Mouse (Mus musculus) brain, embryonic 14.5 days (tissue): ENCODE data around the gene Pcna.

ENCODE experiments used
- CTCF ChIP-seq: fragments of 200-500 bp; IDR thresholded peaks from 2 replicates; pipeline ENCODE4 v1.5.1; 2012; ENCODE audit warnings: inconsistent platforms, mild to moderate bottlenecking, moderate library complexity, borderline replicate concordance; ENCODE audit not compliant: insufficient read depth, insufficient read length; ENCODE audit errors: extremely low read depth
- POLR2A ChIP-seq: fragments of 200-500 bp; IDR thresholded peaks from 2 replicates; pipeline ENCODE4 v1.6.1; 2012; ENCODE audit warnings: mild to moderate bottlenecking, inconsistent platforms, borderline replicate concordance; ENCODE audit not compliant: poor library complexity, insufficient read depth, insufficient read length, severe bottlenecking; ENCODE audit errors: extremely low read depth

DNA sequence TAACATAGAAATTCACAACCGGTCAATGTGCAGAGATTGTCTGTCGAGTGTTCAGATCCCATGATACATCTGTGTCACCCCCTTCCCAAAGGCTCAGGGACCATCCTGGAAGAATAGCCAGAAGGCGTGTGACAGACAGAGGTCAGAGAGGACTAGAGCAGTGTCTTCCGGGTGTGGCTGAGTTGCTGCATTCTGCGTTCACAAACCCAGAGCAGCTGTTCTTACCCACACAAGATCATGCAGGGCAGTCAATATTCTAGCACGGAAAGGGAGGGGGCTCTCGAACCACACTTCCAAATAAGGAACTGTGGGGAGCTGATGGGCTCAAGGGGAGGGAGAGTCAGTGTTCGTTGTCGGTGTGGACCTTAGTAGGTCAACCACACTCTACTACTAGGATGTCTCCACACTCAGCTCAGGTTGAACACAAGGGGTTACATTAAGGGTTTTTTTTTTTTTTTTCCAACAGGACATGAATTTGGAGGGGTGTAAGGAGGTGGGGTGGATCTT is 42.3 kb downstream of the Pcna start:
- TF ChIP-seq CTCF (no peak), POLR2A (no peak)
